ENCODE assay signal across 12 mouse cellular contexts in genomic region chr14:34085731-34086130, GRCm38 (mm10). TPM values are rescaled to one million over a fixed set of nuclear protein-coding genes. Genes with fewer than 3 reads are reported as not detected.
DNase-seq lines count a peak whose midpoint lies in the region; ATAC-seq and TF ChIP-seq lines count a peak whose summit lies in the region.
"Had no signal": no experiment of that assay in that cellular context is flagged by ENCODE, and none has a peak within 500 bp of the region (broad histone marks: within the 10 kb centered on the region; RNA-seq: fewer than 3 reads in every experiment).

Gene Anxa8, plus strand, starts transcription at chr14:34085981.

- peaks cover 7 to 10% of the 10 kb centered on the region in 2 experiments; a peak in 1 of 4 replicates for H3K4me1 ChIP-seq in CH12.LX (ENCODE audit: control insufficient read depth in 1 of 2, insufficient read depth in 2 of 2)
- no peaks in the 10 kb centered on the region for H3K4me1 ChIP-seq in intestine, postnatal 0 days (replicated peaks; ENCODE audit: control insufficient read depth, insufficient read depth, low read length)
- H3K4me1 ChIP-seq: forebrain, embryonic 10.5 days; hindbrain, embryonic 13.5 days had no signal

- no peak for TF ChIP-seq POLR2A in CH12.LX (IDR thresholded peaks at IDR 0.05; ENCODE audit: low read depth, low read length)

- H3K27me3 ChIP-seq in CH12.LX (replicated peaks): no peaks in the 10 kb centered on the region
- no peaks in the 10 kb centered on the region for H3K27me3 ChIP-seq in intestine, postnatal 0 days (replicated peaks; ENCODE audit: control insufficient read depth, insufficient read depth, low read length)
- H3K27me3 ChIP-seq: hindbrain, embryonic 13.5 days had no signal

- DNase-seq in 3134 (ENCODE audit: extremely low read depth, insufficient read length, low spot score): peak; percentile 61
- DNase-seq in CH12.LX (ENCODE audit: extremely low read depth): no peak
- peak; percentile 25 to 68 for DNase-seq in lung, postnatal 4 days
- no peak for DNase-seq in spleen, postnatal 14 days (ENCODE audit: low spot score in 2 of 2)
- DNase-seq in kidney, postnatal 36 days: no peak
- no peak for DNase-seq in cerebellum, postnatal 36 days
- DNase-seq: liver, postnatal 0 days; right cerebral cortex, postnatal 4 days; thymus, adult 18-20 months had no signal

- peak within 1 kb of the TSS; percentile 25; the same call in 1 of the 2 replicates for H3K9ac ChIP-seq in CH12.LX (ENCODE audit: insufficient read depth, low read depth)
- H3K9ac ChIP-seq in intestine, postnatal 0 days (ENCODE audit: low read depth, low read length): no peak within 1 kb of the TSS
- H3K9ac ChIP-seq: hindbrain, embryonic 13.5 days; liver, postnatal 0 days had no signal

- dilution Hi-C loops in CH12.LX (cut with MboI; ENCODE audit: extremely low pct_ligation_motif_present, extremely low pct_unique_long_range_greater_than_20kb, low sequenced_read_pairs): no loop called here

- no peak for TF ChIP-seq RAD21 in CH12.LX (IDR thresholded peaks at IDR 0.05; ENCODE audit: low read depth, low read length)

- no peak for TF ChIP-seq CTCF in CH12.LX (conservative IDR thresholded peaks at IDR 0.05 in 1 of 2, IDR thresholded peaks at IDR 0.05 in 1 of 2; ENCODE audit: low read depth in 2 of 2, low read length in 2 of 2)
- TF ChIP-seq CTCF in intestine, postnatal 0 days (IDR thresholded peaks at IDR 0.05; ENCODE audit: low read depth): no peak

- no peak for ATAC-seq in intestine, postnatal 0 days
- ATAC-seq: liver, postnatal 0 days had no signal

- no peaks in the 10 kb centered on the region for H3K79me2 ChIP-seq in CH12.LX (replicated peaks; ENCODE audit: control insufficient read depth, extremely low read depth, insufficient read depth, poor library complexity, severe bottlenecking)

- in situ Hi-C loops in CH12.LX (cut with MboI; ENCODE audit: low pct_ligation_motif_present, low pct_unique_long_range_greater_than_20kb, low sequenced_read_pairs): loop anchor here (10.0 kb wide), 4 partner anchors 69 to 489 kb away; partner anchors contain the start of genes Mmrn2, Npy4r and Sncg

- H3K9me3 ChIP-seq in CH12.LX (replicated peaks; ENCODE audit: low read length): no peaks in the 10 kb centered on the region
- no peaks in the 10 kb centered on the region for H3K9me3 ChIP-seq in intestine, postnatal 0 days (ENCODE audit: control insufficient read depth)
- H3K9me3 ChIP-seq: forebrain, embryonic 10.5 days; hindbrain, embryonic 13.5 days had no signal

- H3K36me3 ChIP-seq in CH12.LX (replicated peaks in 1 of 2; ENCODE audit: control insufficient read depth in 1 of 2, insufficient read depth in 1 of 2, low read length in 1 of 2): no peaks in the 10 kb centered on the region
- no peaks in the 10 kb centered on the region; the same call in 1 of the 2 replicates for H3K36me3 ChIP-seq in intestine, postnatal 0 days (ENCODE audit: control insufficient read depth, insufficient read depth)
- H3K36me3 ChIP-seq: forebrain, embryonic 10.5 days; hindbrain, embryonic 13.5 days had no signal

- TF ChIP-seq EP300 in CH12.LX (IDR thresholded peaks at IDR 0.05; ENCODE audit: low read length): no peak

- no peak within 1 kb of the TSS for H3K27ac ChIP-seq in CH12.LX (ENCODE audit: insufficient read depth, low read depth)
- H3K27ac ChIP-seq in intestine, postnatal 0 days (ENCODE audit: low read depth, low read length): no peak within 1 kb of the TSS
- H3K27ac ChIP-seq: forebrain, embryonic 10.5 days; hindbrain, embryonic 13.5 days had no signal

- peak within 1 kb of the TSS; percentile 16; the same call in 1 of the 2 replicates for H3K4me2 ChIP-seq in CH12.LX (ENCODE audit: insufficient read depth, low read depth, poor library complexity, severe bottlenecking)
- H3K4me2 ChIP-seq in intestine, postnatal 0 days (replicated peaks; ENCODE audit: low read depth): no peak within 1 kb of the TSS
- H3K4me2 ChIP-seq: hindbrain, embryonic 13.5 days had no signal

- 29% methylated on average over 4 of the region's 4 CpGs for WGBS in intestine, postnatal 0 days

- H3K4me3 ChIP-seq in CH12.LX (replicated peaks in 1 of 3; ENCODE audit: low read depth in 2 of 3, low read length in 2 of 3, poor library complexity in 1 of 3): no peak within 1 kb of the TSS
- no peak within 1 kb of the TSS for H3K4me3 ChIP-seq in intestine, postnatal 0 days (ENCODE audit: low read depth, low read length)
- H3K4me3 ChIP-seq: forebrain, embryonic 10.5 days; hindbrain, embryonic 13.5 days had no signal

TF ChIP-seq in CH12.LX, 34 proteins besides CTCF, POLR2A, EP300 and RAD21:
- TF ChIP-seq MAZ (IDR thresholded peaks at IDR 0.05; ENCODE audit: low read depth, low read length) (0 out of 2 replicates have a peak, but pooled peaks have one; percentile 52), MEF2A (IDR thresholded peaks at IDR 0.05; ENCODE audit: borderline replicate concordance, low read depth, low read length) (0 out of 2 replicates have a peak, but pooled peaks have one; percentile 17), POLR2AphosphoS2 (IDR thresholded peaks at IDR 0.05; ENCODE audit: low read depth, low read length) (no peak)

RNA-seq across cellular contexts. Expression of gene Anxa8, which starts in this region (rescaled TPM):
- total RNA-seq in CH12.LX (2012; rRNA removed) (1.8 and 2.3 TPM in 2 replicates), CH12.LX (2014; rRNA removed) (0.23 and 0.24 TPM in 2 replicates)
- polyA plus RNA-seq in CH12.LX (2012; ENCODE audit: insufficient read length, low read depth): 0.33 TPM in 1 of 2 replicates, not detected in the other
- polyA plus RNA-seq in intestine, postnatal 0 days (2015; fragmentation: Nextera tagmentation; extraction: Ambion mirVana): 12.1 and 16.9 TPM in 2 replicates
- polyA plus RNA-seq: hindbrain, embryonic 13.5 days had no signal

Comparison
In these comparisons a context has a peak if more than half of its experiments do, and no peak if none do; other contexts are left out.
1. DNase-seq: peak in 3134 (single experiment) and lung, postnatal 4 days (2 of 2); none in CH12.LX (single experiment), spleen, postnatal 14 days (0 of 2), kidney, postnatal 36 days (0 of 2) and cerebellum, postnatal 36 days (0 of 2).